12 mouse cellular contexts compared by ENCODE assay signal in genomic region chr8:76924150-76924549, GRCm38 (mm10).
"Had no signal": no experiment of that assay in that cellular context is flagged by ENCODE, and none has a peak within 500 bp of the region (broad histone marks: within the 10 kb centered on the region; RNA-seq: fewer than 3 reads in every experiment).

No protein-coding gene starts in this region.

- DNase-seq: retina, postnatal 1 day; right cerebral cortex, adult 18-20 months; right cerebral cortex, postnatal 14 days; right cerebral cortex, postnatal 25 days; right cerebral cortex, postnatal 4 days; spleen, adult 18-20 months; thymus, adult 18-20 months; thymus, adult 2 months; thymus, postnatal 14 days; thymus, postnatal 25 days; thymus, postnatal 36 days; thymus, postnatal 4 days had no signal
